Mouse (Mus musculus) olfactory bulb, adult 2 months (tissue): ENCODE results near the gene Tmem116.

Source experiments
- CTCF ChIP-seq: fragments of 200-500 bp; IDR thresholded peaks from 2 replicates; pipeline ENCODE4 v1.5.1; 2012; ENCODE audit warnings: low read depth, mild to moderate bottlenecking, low read length, moderate library complexity; ENCODE audit not compliant: insufficient read depth
- POLR2A ChIP-seq: fragments of 200-500 bp; IDR thresholded peaks from 2 replicates; pipeline ENCODE4 v1.6.1; 2012; ENCODE audit warnings: mild to moderate bottlenecking, low read depth, low read length, moderate library complexity; ENCODE audit not compliant: insufficient read depth

DNA sequence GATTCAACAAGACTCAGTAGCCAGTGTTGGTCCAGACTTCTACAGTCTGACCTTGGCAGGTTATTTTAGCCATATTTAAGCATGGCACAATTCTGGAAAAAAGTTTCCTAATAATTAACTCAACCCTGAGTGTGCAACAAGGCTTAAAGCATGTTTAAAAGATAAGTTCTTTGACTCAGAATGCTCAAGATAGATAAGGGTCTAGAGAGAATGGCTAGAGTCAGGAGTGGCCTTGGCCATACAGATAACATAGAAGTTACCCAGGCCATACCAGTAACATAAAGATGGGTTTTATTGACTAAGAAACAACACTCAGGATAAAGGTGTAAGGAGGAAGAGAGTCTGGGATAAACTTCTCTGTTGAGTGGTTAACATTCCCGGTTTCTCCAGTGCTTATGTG, 24.3 kb downstream of the Tmem116 start:
- TF ChIP-seq CTCF (no peak), POLR2A (no peak)
